Mouse (Mus musculus) heart, postnatal 0 days (tissue): ENCODE measurements around the gene Prlhr. TPM values are rescaled to one million over a fixed set of nuclear protein-coding genes. Genes with fewer than 3 reads are reported as not detected.

Experiments
- ATAC-seq: fragments of 200-750 bp; cut with Nextera tagmentation; 2 replicates; pipeline ENCODE4 v1.8.0; 2017; ENCODE audit warnings: low read depth, moderate number of reproducible peaks, moderate library complexity; ENCODE audit not compliant: insufficient read depth
- DNase-seq: peaks from one replicate; pipeline ENCODE4 v3.0.0-alpha.2; 2016; ENCODE audit warnings: low spot score
- H3K27ac ChIP-seq: fragments of 300-500 bp; sonication (generic); 2 replicates; pipeline ENCODE4 v1.5.1; 2014; ENCODE audit warnings: low read depth, mild to moderate bottlenecking
- H3K27me3 ChIP-seq: fragments of 300-500 bp; sonication (generic); 2 replicates; pipeline ENCODE4 v1.6.1; 2014; ENCODE audit warnings: low read length, mixed read lengths; ENCODE audit not compliant: control insufficient read depth, insufficient read depth
- H3K36me3 ChIP-seq: fragments of 300-500 bp; sonication (generic); replicated peaks from 2 replicates; pipeline ENCODE4 v1.6.1; 2014; ENCODE audit warnings: low read length, mixed read lengths; ENCODE audit not compliant: control insufficient read depth, insufficient read depth
- H3K4me1 ChIP-seq: fragments of 300-500 bp; sonication (generic); 2 replicates; pipeline ENCODE4 v1.6.1; 2014; ENCODE audit warnings: antibody characterized with exemption; ENCODE audit not compliant: control insufficient read depth, insufficient read depth
- H3K4me2 ChIP-seq: fragments of 300-500 bp; sonication (generic); 2 replicates; pipeline ENCODE4 v1.6.1; 2014; ENCODE audit warnings: low read depth, mild to moderate bottlenecking, low read length, moderate library complexity
- H3K4me3 ChIP-seq: fragments of 300-500 bp; sonication (generic); 2 replicates; pipeline ENCODE4 v1.5.1; 2014; ENCODE audit warnings: low read depth, low read length
- H3K9ac ChIP-seq: fragments of 300-500 bp; sonication (generic); replicated peaks from 2 replicates; pipeline ENCODE4 v1.6.1; 2014; ENCODE audit warnings: low read depth, low read length, mixed read lengths
- H3K9me3 ChIP-seq: fragments of 300-500 bp; sonication (generic); replicated peaks from 2 replicates; pipeline ENCODE4 v1.6.1; 2016; ENCODE audit warnings: low read length; ENCODE audit not compliant: control insufficient read depth
- CTCF ChIP-seq: IDR thresholded peaks from 2 replicates; pipeline ENCODE4 v1.5.1; 2016; ENCODE audit warnings: antibody characterized with exemption, control low read depth, low read depth
- EP300 ChIP-seq: IDR thresholded peaks from 2 replicates; pipeline ENCODE4 v1.6.1; 2016; ENCODE audit warnings: antibody characterized with exemption, low read depth
- WGBS: fragments of 180-500 bp; shearing (Covaris S2); extraction: QIAGEN DNeasy Blood & Tissue Kit; methylation state at CpG from one replicate; pipeline ENCODE4 v1.1.7; 2014; 5-methylcytosine and 5-hydroxymethylcytosine counted together
- polyA plus RNA-seq: library from polyadenylated mRNA; unstranded; fragments of >200 nt; fragmentation: Nextera tagmentation; extraction: Ambion mirVana; gene quantifications from 2 replicates; pipeline ENCODE4 v1.2.1, GENCODE M21; 2015
- total RNA-seq: library from RNA; depleted of rRNA; stranded (reverse); fragments of >200 nt; gene quantifications from 2 replicates; pipeline ENCODE4 v1.2.3, GENCODE M21; 2014; ENCODE audit warnings: low replicate concordance

Prlhr gene
- total and polyA plus RNA-seq, 2 experiments from 2014 or later: not detected

DNA sequence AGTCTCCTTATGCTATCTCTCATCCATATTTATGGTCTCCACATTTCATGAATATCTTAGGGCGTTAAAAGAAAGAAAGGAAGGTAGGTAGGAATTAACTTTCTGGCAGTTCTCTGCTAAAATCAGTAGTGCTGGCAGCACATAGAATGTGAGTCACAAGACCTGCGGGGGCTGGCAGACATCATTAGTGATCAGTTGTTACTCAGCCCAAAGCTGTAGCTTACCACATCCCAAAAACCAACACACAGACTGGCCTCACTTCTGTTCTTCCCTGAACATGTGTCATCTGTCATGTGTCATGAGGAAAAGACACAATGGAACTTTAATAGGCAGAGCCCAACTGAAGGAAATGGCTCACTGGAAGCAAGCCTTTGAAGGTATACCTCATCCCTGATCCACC is 9.0 kb downstream of the Prlhr start:
- Histone ChIP-seq H3K36me3 (no peaks in the 10 kb centered on the region), H3K9ac (no peak overlapping the region), H3K4me3 (no peak overlapping the region), H3K27ac (no peak overlapping the region), H3K4me2 (no peak overlapping the region), H3K9me3 (no peaks in the 10 kb centered on the region), H3K4me1 (no peaks in the 10 kb centered on the region; the same call in 1 of the 2 replicates), H3K27me3 (no peaks in the 10 kb centered on the region)
- 63% methylated on average over 2 of the region's 2 CpGs for WGBS
- peak; percentile 9 for DNase-seq
- no peak for ATAC-seq
- no peak for TF ChIP-seq EP300
- TF ChIP-seq CTCF: no peak

GRCm38 (mm10) chr19:60455791-60456190 is 12.3 kb downstream of the Prlhr start:
- TF ChIP-seq EP300 (no peak), CTCF (no peak)
- Histone ChIP-seq H3K27me3 (no peaks in the 10 kb centered on the region), H3K4me3 (no peak overlapping the region), H3K9ac (no peak overlapping the region), H3K36me3 (no peaks in the 10 kb centered on the region), H3K9me3 (no peaks in the 10 kb centered on the region), H3K4me1 (no peaks in the 10 kb centered on the region), H3K4me2 (no peak overlapping the region), H3K27ac (no peak overlapping the region)
- DNase-seq: no peak
- 57% methylated on average over 1 of the region's 1 CpGs for WGBS
- ATAC-seq: no peak

- Histone ChIP-seq H3K4me3 (no peak overlapping the region), H3K9me3 (no peaks in the 10 kb centered on the region), H3K36me3 (no peaks in the 10 kb centered on the region), H3K9ac (no peak overlapping the region), H3K4me1 (no peaks in the 10 kb centered on the region; the same call in 1 of the 2 replicates), H3K27me3 (no peaks in the 10 kb centered on the region), H3K4me2 (no peak overlapping the region), H3K27ac (no peak overlapping the region)
- DNase-seq: no peak
- TF ChIP-seq EP300 (no peak), CTCF (no peak)
- ATAC-seq: no peak
Observed at GRCm38 (mm10) chr19:60440531-60440930, 27.6 kb downstream of the Prlhr start.

DNA sequence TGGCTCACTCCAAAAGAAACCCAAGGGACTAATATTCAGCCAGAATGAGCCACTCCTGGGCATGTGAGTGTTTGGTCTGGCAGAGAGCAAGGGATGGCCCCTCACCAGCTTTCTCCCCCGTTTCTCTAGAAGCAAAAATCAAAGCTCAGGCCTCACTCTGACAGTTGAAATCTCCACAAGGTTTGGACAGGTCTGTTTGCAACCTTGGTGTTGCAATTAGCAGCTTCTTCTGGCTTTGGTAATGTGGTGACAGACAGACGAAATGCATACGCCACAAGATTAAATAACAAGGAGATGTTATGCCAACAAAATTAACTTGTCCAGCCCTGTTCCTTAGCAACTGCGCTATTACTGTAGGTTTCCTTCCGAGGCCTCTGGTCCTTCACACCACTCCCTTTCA is 28.0 kb downstream of the Prlhr start:
- Histone ChIP-seq H3K27ac (no peak overlapping the region), H3K36me3 (no peaks in the 10 kb centered on the region), H3K4me2 (no peak overlapping the region), H3K9ac (no peak overlapping the region), H3K4me1 (no peaks in the 10 kb centered on the region; the same call in 1 of the 2 replicates), H3K27me3 (no peaks in the 10 kb centered on the region), H3K4me3 (no peak overlapping the region), H3K9me3 (no peaks in the 10 kb centered on the region)
- WGBS: 31% methylated on average over 5 of the region's 5 CpGs
- DNase-seq (peak; percentile 49), ATAC-seq (peak; percentile 14; the same call in 1 of the 2 replicates)
- TF ChIP-seq EP300 (no peak), CTCF (no peak)

DNA sequence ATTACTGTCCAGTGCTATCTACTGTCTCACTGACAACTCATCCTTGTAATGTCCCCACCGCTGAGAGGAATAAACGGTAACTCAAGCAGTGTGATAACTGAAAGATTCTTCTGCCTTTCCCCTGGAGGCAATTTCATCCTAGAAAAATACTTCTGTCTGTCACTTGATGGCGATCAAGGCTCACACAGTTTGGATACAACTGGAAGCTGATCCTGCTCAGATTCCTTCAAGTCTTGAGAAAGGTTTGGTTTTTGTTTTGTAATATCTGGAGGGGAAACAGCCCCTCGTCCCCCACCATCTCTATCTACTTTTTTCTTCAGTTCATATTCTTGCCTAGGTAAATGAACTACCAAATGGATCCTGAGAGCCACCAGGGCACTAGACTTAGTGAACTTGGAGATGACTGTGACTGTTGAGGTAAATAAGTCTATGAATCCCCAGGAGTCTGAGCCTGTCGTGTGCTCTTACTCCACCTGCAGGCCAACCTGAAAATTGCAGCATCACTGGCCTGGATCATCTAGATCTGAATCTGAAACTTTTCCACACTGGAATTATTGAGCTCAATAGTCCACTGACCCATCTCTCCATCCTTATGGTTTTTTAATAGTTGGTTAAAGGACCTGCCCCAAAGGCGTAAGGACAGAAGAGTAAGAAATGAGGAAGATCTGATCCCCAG is 30.4 kb downstream of the Prlhr start:
- ATAC-seq (no peak), DNase-seq (no peak)
- Histone ChIP-seq H3K27ac (no peak overlapping the region), H3K4me1 (no peaks in the 10 kb centered on the region; the same call in 1 of the 2 replicates), H3K9ac (no peak overlapping the region), H3K4me3 (no peak overlapping the region), H3K9me3 (no peaks in the 10 kb centered on the region), H3K36me3 (no peaks in the 10 kb centered on the region), H3K4me2 (no peak overlapping the region), H3K27me3 (no peaks in the 10 kb centered on the region)
- 44% methylated on average over 6 of the region's 6 CpGs for WGBS
- no peak for TF ChIP-seq EP300
- peak; percentile 34 for TF ChIP-seq CTCF
